In genomic region chr17:34034064-34034463, GRCm38 (mm10) we compare ENCODE assay signal across 8 mouse cellular contexts. TPM values are rescaled to one million over a fixed set of nuclear protein-coding genes. Genes with fewer than 3 reads are reported as not detected.
DNase-seq lines count a peak whose midpoint lies in the region; ATAC-seq lines count a peak whose summit lies in the region.

No protein-coding gene starts in this region.

- H3K27me3 ChIP-seq in forebrain, embryonic 10.5 days (ENCODE audit: poor library complexity, severe bottlenecking): peaks cover 19% of the 10 kb centered on the region
- H3K27me3 ChIP-seq in forebrain, embryonic 16.5 days (replicated peaks; ENCODE audit: control insufficient read depth, insufficient read depth, low read length): no peaks in the 10 kb centered on the region
- peaks cover 15% of the 10 kb centered on the region; the same call in 1 of the 2 replicates for H3K27me3 ChIP-seq in embryonic facial prominence, embryonic 10.5 days (replicated peaks; ENCODE audit: low read depth, poor library complexity, severe bottlenecking)

- no peak overlapping the region for H3K9ac ChIP-seq in forebrain, embryonic 16.5 days (replicated peaks; ENCODE audit: low read depth, low read length)

- peaks cover 71% of the 10 kb centered on the region for H3K4me1 ChIP-seq in forebrain, embryonic 10.5 days
- H3K4me1 ChIP-seq in forebrain, embryonic 16.5 days (replicated peaks; ENCODE audit: control insufficient read depth, insufficient read depth, low read length): peaks cover 40% of the 10 kb centered on the region
- H3K4me1 ChIP-seq in embryonic facial prominence, embryonic 10.5 days: peaks cover 56% of the 10 kb centered on the region

- no peak overlapping the region for H3K4me2 ChIP-seq in forebrain, embryonic 16.5 days (ENCODE audit: low read length)

- peak; percentile 74 for DNase-seq in forebrain, embryonic 10.5 days (ENCODE audit: extremely low spot score, low spot score)
- DNase-seq in urinary bladder, postnatal 14 days (ENCODE audit: low spot score): peak; percentile 65
- DNase-seq in urinary bladder, postnatal 4 days (ENCODE audit: low spot score in 2 of 2): no peak
- DNase-seq in embryonic facial prominence, embryonic 10.5 days (ENCODE audit: low spot score): peak; percentile 72
- DNase-seq in kidney, adult 8-10 months: peak; percentile 54 to 75
- peak; percentile 79 for DNase-seq in lung, postnatal 10 days
- peak; percentile 77 to 89 for DNase-seq in spleen, postnatal 10 days (ENCODE audit: low spot score in 2 of 2)

- no peak for ATAC-seq in forebrain, embryonic 16.5 days

- peaks cover 70% of the 10 kb centered on the region for H3K36me3 ChIP-seq in forebrain, embryonic 10.5 days (replicated peaks)
- H3K36me3 ChIP-seq in forebrain, embryonic 16.5 days (ENCODE audit: control insufficient read depth, insufficient read depth): peaks cover 22% of the 10 kb centered on the region
- H3K36me3 ChIP-seq in embryonic facial prominence, embryonic 10.5 days (replicated peaks): peaks cover 71% of the 10 kb centered on the region

- peak overlapping the region; percentile 98; the same call in 1 of the 2 replicates for H3K4me3 ChIP-seq in forebrain, embryonic 10.5 days
- H3K4me3 ChIP-seq in forebrain, embryonic 16.5 days (replicated peaks; ENCODE audit: low read length): no peak overlapping the region
- peak overlapping the region; percentile 96; the same call in 1 of the 2 replicates for H3K4me3 ChIP-seq in embryonic facial prominence, embryonic 10.5 days

- no peaks in the 10 kb centered on the region for H3K9me3 ChIP-seq in forebrain, embryonic 10.5 days
- H3K9me3 ChIP-seq in forebrain, embryonic 16.5 days (ENCODE audit: control insufficient read depth, low read length): no peaks in the 10 kb centered on the region
- H3K9me3 ChIP-seq in embryonic facial prominence, embryonic 10.5 days: no peaks in the 10 kb centered on the region

- H3K27ac ChIP-seq in forebrain, embryonic 10.5 days: no peak overlapping the region
- H3K27ac ChIP-seq in forebrain, embryonic 16.5 days (ENCODE audit: low read length): no peak overlapping the region
- H3K27ac ChIP-seq in embryonic facial prominence, embryonic 10.5 days (replicated peaks): no peak overlapping the region

- 77% methylated on average over 10 of the region's 10 CpGs for WGBS in forebrain, embryonic 10.5 days
- 85% methylated on average over 9 of the region's 10 CpGs for WGBS in forebrain, embryonic 16.5 days
- WGBS in embryonic facial prominence, embryonic 10.5 days: 76% methylated on average over 10 of the region's 10 CpGs

RNA-seq across cellular contexts. Expression of gene Rxrb, which starts 2.5 kb away (rescaled TPM):
- 44.5 and 48.3 TPM in 2 replicates for polyA plus RNA-seq in forebrain, embryonic 10.5 days (2016; fragmentation: Nextera tagmentation; extraction: Ambion mirVana)
- polyA plus RNA-seq in forebrain, embryonic 16.5 days (2015; fragmentation: Nextera tagmentation; extraction: Ambion mirVana): 55.6 and 60.2 TPM in 2 replicates
- 44.7 and 47.9 TPM in 2 replicates for polyA plus RNA-seq in embryonic facial prominence, embryonic 10.5 days (2016; fragmentation: Nextera tagmentation; extraction: Ambion mirVana)

RNA-seq across cellular contexts. Expression of gene Slc39a7, which starts 2.6 kb away (rescaled TPM):
- polyA plus RNA-seq in forebrain, embryonic 10.5 days (2016; fragmentation: Nextera tagmentation; extraction: Ambion mirVana): 203 and 206 TPM in 2 replicates
- 148 and 157 TPM in 2 replicates for polyA plus RNA-seq in forebrain, embryonic 16.5 days (2015; fragmentation: Nextera tagmentation; extraction: Ambion mirVana)
- 167 and 177 TPM in 2 replicates for polyA plus RNA-seq in embryonic facial prominence, embryonic 10.5 days (2016; fragmentation: Nextera tagmentation; extraction: Ambion mirVana)

RNA-seq across cellular contexts. Expression of gene Col11a2, which starts 5.2 kb away (rescaled TPM):
- 0.74 and 0.75 TPM in 2 replicates for polyA plus RNA-seq in forebrain, embryonic 10.5 days (2016; fragmentation: Nextera tagmentation; extraction: Ambion mirVana)
- 2.3 and 4.0 TPM in 2 replicates for polyA plus RNA-seq in forebrain, embryonic 16.5 days (2015; fragmentation: Nextera tagmentation; extraction: Ambion mirVana)
- polyA plus RNA-seq in embryonic facial prominence, embryonic 10.5 days (2016; fragmentation: Nextera tagmentation; extraction: Ambion mirVana): 1.0 and 1.2 TPM in 2 replicates

RNA-seq across cellular contexts. Expression of gene H2-Ke6, which starts 6.2 kb away (rescaled TPM):
- 95.4 and 96.4 TPM in 2 replicates for polyA plus RNA-seq in forebrain, embryonic 10.5 days (2016; fragmentation: Nextera tagmentation; extraction: Ambion mirVana)
- 63.9 and 65.4 TPM in 2 replicates for polyA plus RNA-seq in forebrain, embryonic 16.5 days (2015; fragmentation: Nextera tagmentation; extraction: Ambion mirVana)
- polyA plus RNA-seq in embryonic facial prominence, embryonic 10.5 days (2016; fragmentation: Nextera tagmentation; extraction: Ambion mirVana): 41.4 and 44.8 TPM in 2 replicates

RNA-seq across cellular contexts. Expression of gene Ring1, which starts 9.6 kb away (rescaled TPM):
- polyA plus RNA-seq in forebrain, embryonic 10.5 days (2016; fragmentation: Nextera tagmentation; extraction: Ambion mirVana): 11.4 and 12.4 TPM in 2 replicates
- polyA plus RNA-seq in forebrain, embryonic 16.5 days (2015; fragmentation: Nextera tagmentation; extraction: Ambion mirVana): 16.0 and 20.4 TPM in 2 replicates
- polyA plus RNA-seq in embryonic facial prominence, embryonic 10.5 days (2016; fragmentation: Nextera tagmentation; extraction: Ambion mirVana): 11.0 and 11.6 TPM in 2 replicates

Comparison
In these comparisons a context has a peak if more than half of its experiments do, and no peak if none do; other contexts are left out.
1. DNase-seq: peak in forebrain, embryonic 10.5 days (single experiment), urinary bladder, postnatal 14 days (single experiment), embryonic facial prominence, embryonic 10.5 days (single experiment), kidney, adult 8-10 months (2 of 2), lung, postnatal 10 days (single experiment) and spleen, postnatal 10 days (2 of 2); none in urinary bladder, postnatal 4 days (0 of 2).